Mouse (Mus musculus) intestine, embryonic 15.5 days (tissue): ENCODE data around the gene Tgfbr1. TPM values are rescaled to one million over a fixed set of nuclear protein-coding genes. Genes with fewer than 3 reads are reported as not detected.

Experiments
- ATAC-seq: fragments of 200-750 bp; cut with Nextera tagmentation; 2 replicates; pipeline ENCODE4 v1.8.0; 2017; ENCODE audit warnings: moderate TSS enrichment, moderate library complexity
- H3K27ac ChIP-seq: fragments of 300-500 bp; sonication (generic); 2 replicates; pipeline ENCODE4 v1.5.1; 2015; ENCODE audit warnings: mild to moderate bottlenecking, inconsistent platforms
- H3K27me3 ChIP-seq: fragments of 300-500 bp; sonication (generic); replicated peaks from 2 replicates; pipeline ENCODE4 v1.6.1; 2015; ENCODE audit warnings: inconsistent platforms
- H3K36me3 ChIP-seq: fragments of 300-500 bp; sonication (generic); 2 replicates; pipeline ENCODE4 v1.6.1; 2015; ENCODE audit warnings: inconsistent platforms
- H3K4me1 ChIP-seq: fragments of 300-500 bp; sonication (generic); replicated peaks from 2 replicates; pipeline ENCODE4 v1.6.1; 2015; ENCODE audit warnings: inconsistent platforms
- H3K4me2 ChIP-seq: fragments of 300-500 bp; sonication (generic); replicated peaks from 2 replicates; pipeline ENCODE4 v1.6.1; 2015; ENCODE audit warnings: mild to moderate bottlenecking, inconsistent platforms
- H3K4me3 ChIP-seq: fragments of 300-500 bp; sonication (generic); replicated peaks from 2 replicates; pipeline ENCODE4 v1.5.1; 2015; ENCODE audit warnings: inconsistent platforms
- H3K9ac ChIP-seq: fragments of 300-500 bp; sonication (generic); 2 replicates; pipeline ENCODE4 v1.6.1; 2015; ENCODE audit warnings: inconsistent platforms
- H3K9me3 ChIP-seq: fragments of 300-500 bp; sonication (generic); 2 replicates; pipeline ENCODE4 v1.6.1; 2016; ENCODE audit warnings: inconsistent platforms
- WGBS: fragments of 180-500 bp; shearing (Covaris S2); methylation state at CpG from one replicate; pipeline ENCODE4 v1.1.7; 2015; 5-methylcytosine and 5-hydroxymethylcytosine counted together
- polyA plus RNA-seq: library from polyadenylated mRNA; unstranded; fragments of >200 nt; fragmentation: Nextera tagmentation; extraction: Ambion mirVana; gene quantifications from 2 replicates; pipeline ENCODE4 v1.2.1, GENCODE M21; 2015

Gene Tgfbr1
- polyA plus RNA-seq, 1 experiment from 2014 or later, result 28.0 TPM

GRCm38 (mm10) chr4:47431081-47431480, 78.1 kb downstream of the Tgfbr1 start:
- no peaks in the 10 kb centered on the region for H3K27me3 ChIP-seq
- H3K4me3 ChIP-seq, result no peak overlapping the region
- H3K9ac ChIP-seq, result no peak overlapping the region
- H3K4me1 ChIP-seq, result peaks cover 8% of the 10 kb centered on the region; the same call in 1 of the 2 replicates
- H3K27ac ChIP-seq, result no peak overlapping the region
- ATAC-seq, result no peak
- no peaks in the 10 kb centered on the region for H3K36me3 ChIP-seq
- no peak overlapping the region for H3K4me2 ChIP-seq
- 89% methylated on average over 5 of the region's 5 CpGs for WGBS
- no peaks in the 10 kb centered on the region for H3K9me3 ChIP-seq

- Histone ChIP-seq H3K27me3 (no peaks in the 10 kb centered on the region), H3K36me3 (no peaks in the 10 kb centered on the region), H3K4me1 (peaks cover 14% of the 10 kb centered on the region; the same call in 1 of the 2 replicates), H3K27ac (no peak overlapping the region), H3K4me3 (no peak overlapping the region), H3K4me2 (no peak overlapping the region), H3K9ac (no peak overlapping the region), H3K9me3 (no peaks in the 10 kb centered on the region)
- no peak for ATAC-seq
- 91% methylated on average over 7 of the region's 7 CpGs for WGBS
Measured at GRCm38 (mm10) chr4:47432766-47433165, 79.7 kb downstream of the Tgfbr1 start.

DNA sequence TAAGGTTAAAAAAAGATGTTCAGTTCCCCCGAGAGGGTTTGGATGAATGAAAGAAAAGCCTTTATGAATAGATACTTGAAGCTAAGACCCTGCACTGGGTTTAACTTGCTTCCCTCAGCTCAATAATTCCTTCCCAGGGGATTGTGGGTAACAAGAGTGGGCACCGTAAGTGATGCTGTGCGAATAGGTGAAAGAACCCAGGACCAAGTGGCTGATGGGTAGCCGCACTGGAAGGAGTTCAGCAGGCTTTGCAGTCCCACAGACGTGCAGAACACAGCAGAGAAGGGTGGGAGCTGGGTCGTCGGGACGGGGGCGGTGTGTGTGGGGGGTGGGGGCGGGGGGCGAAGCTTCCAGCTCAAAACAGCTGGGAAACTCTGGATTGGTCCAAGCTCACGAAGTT, 82.1 kb downstream of the Tgfbr1 start:
- Histone ChIP-seq H3K27me3 (no peaks in the 10 kb centered on the region), H3K4me2 (peak overlapping the region; percentile 43; the same call in 1 of the 2 replicates), H3K36me3 (no peaks in the 10 kb centered on the region), H3K9ac (no peak overlapping the region), H3K27ac (no peak overlapping the region), H3K4me3 (no peak overlapping the region), H3K4me1 (peaks cover 14% of the 10 kb centered on the region; the same call in 1 of the 2 replicates), H3K9me3 (no peaks in the 10 kb centered on the region)
- WGBS, result 65% methylated on average over 12 of the region's 12 CpGs
- no peak for ATAC-seq

GRCm38 (mm10) chr4:47435566-47436360, 82.7 kb downstream of the Tgfbr1 start:
- H3K4me2 ChIP-seq, result peak overlapping the region; percentile 43
- peaks cover 14% of the 10 kb centered on the region; the same call in 1 of the 2 replicates for H3K4me1 ChIP-seq
- peak; percentile 24; the same call in 1 of the 2 replicates for ATAC-seq
- H3K9ac ChIP-seq, result no peak overlapping the region
- no peak overlapping the region for H3K27ac ChIP-seq
- H3K4me3 ChIP-seq, result no peak overlapping the region
- 23% methylated on average over 28 of the region's 28 CpGs for WGBS
- no peaks in the 10 kb centered on the region for H3K27me3 ChIP-seq
- H3K36me3 ChIP-seq, result no peaks in the 10 kb centered on the region
- H3K9me3 ChIP-seq, result no peaks in the 10 kb centered on the region

GRCm38 (mm10) chr4:47437365-47438340, 84.6 kb downstream of the Tgfbr1 start:
- Histone ChIP-seq H3K9me3 (no peaks in the 10 kb centered on the region), H3K4me2 (peak overlapping the region; percentile 85), H3K36me3 (no peaks in the 10 kb centered on the region), H3K27me3 (no peaks in the 10 kb centered on the region), H3K27ac (0 out of 2 replicates have a peak overlapping the region, but pooled peaks have one; percentile 2), H3K9ac (peak overlapping the region; percentile 31), H3K4me1 (peaks cover 14% of the 10 kb centered on the region; the same call in 1 of the 2 replicates), H3K4me3 (peak overlapping the region; percentile 40)
- 2% methylated on average over 32 of the region's 33 CpGs for WGBS
- peak; percentile 84 for ATAC-seq

- Histone ChIP-seq H3K27ac (no peak overlapping the region), H3K36me3 (no peaks in the 10 kb centered on the region), H3K9me3 (no peaks in the 10 kb centered on the region), H3K27me3 (no peaks in the 10 kb centered on the region), H3K9ac (no peak overlapping the region), H3K4me1 (peaks cover 14% of the 10 kb centered on the region; the same call in 1 of the 2 replicates), H3K4me2 (no peak overlapping the region), H3K4me3 (no peak overlapping the region)
- 88% methylated on average over 6 of the region's 6 CpGs for WGBS
- ATAC-seq, result no peak
Measured at GRCm38 (mm10) chr4:47438956-47439355, 85.9 kb downstream of the Tgfbr1 start.

- Histone ChIP-seq H3K4me1 (peaks cover 6% of the 10 kb centered on the region; the same call in 1 of the 2 replicates), H3K4me3 (no peak overlapping the region), H3K9ac (no peak overlapping the region), H3K9me3 (no peaks in the 10 kb centered on the region), H3K27me3 (no peaks in the 10 kb centered on the region), H3K27ac (no peak overlapping the region), H3K4me2 (no peak overlapping the region), H3K36me3 (no peaks in the 10 kb centered on the region)
- ATAC-seq, result no peak
- WGBS, result 86% methylated on average over 11 of the region's 11 CpGs
Measured at GRCm38 (mm10) chr4:47440951-47441350, 87.9 kb downstream of the Tgfbr1 start.

DNA sequence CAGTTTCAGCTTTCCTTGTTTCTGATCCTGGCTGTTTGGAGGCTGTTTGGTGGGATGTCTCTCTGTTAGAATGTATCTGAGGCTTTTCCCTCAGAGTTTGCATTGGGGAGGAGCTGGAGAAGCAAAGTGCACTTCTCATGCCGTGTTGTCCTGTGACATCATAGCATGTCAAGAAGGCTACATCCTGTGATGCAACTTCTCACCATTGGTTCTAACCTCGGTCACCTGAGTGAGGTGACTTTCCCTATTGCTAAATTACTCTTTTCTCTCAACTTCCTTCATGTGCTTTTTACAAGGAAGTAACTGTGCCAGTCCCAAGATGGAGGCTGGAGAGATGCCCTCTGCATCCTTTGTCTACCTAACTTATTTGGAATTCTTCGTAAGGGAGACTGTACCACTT, 95.5 kb downstream of the Tgfbr1 start:
- H3K27me3 ChIP-seq, result 0 out of 2 replicates have a peak, but pooled peaks cover 5% of the 10 kb centered on the region
- H3K4me1 ChIP-seq, result no peaks in the 10 kb centered on the region
- no peak overlapping the region for H3K4me2 ChIP-seq
- no peak overlapping the region for H3K4me3 ChIP-seq
- 88% methylated on average over 3 of the region's 3 CpGs for WGBS
- H3K9me3 ChIP-seq, result no peaks in the 10 kb centered on the region
- no peak for ATAC-seq
- H3K36me3 ChIP-seq, result no peaks in the 10 kb centered on the region
- no peak overlapping the region for H3K9ac ChIP-seq
- H3K27ac ChIP-seq, result no peak overlapping the region

DNA sequence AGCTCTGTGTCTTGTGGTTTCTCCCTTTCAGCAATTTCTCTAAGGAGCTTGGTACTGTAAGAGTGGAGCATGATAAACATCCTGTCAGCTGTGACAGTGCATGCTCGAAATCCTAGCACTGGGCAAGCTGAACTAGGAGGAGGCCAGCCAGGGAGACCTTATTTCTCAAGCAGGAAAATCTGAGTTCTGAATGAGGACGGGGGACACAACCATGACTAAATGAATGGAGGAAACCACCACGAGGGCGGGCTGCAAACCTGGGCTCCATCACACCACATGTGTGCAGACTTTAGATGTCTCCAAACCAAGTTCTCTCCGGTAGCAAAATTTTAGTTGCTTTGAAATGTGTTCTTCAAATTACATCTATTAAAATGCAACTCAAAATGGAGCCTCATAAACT, 96.1 kb downstream of the Tgfbr1 start:
- H3K27me3 ChIP-seq, result 0 out of 2 replicates have a peak, but pooled peaks cover 5% of the 10 kb centered on the region
- ATAC-seq, result no peak
- no peaks in the 10 kb centered on the region for H3K4me1 ChIP-seq
- H3K4me3 ChIP-seq, result no peak overlapping the region
- no peaks in the 10 kb centered on the region for H3K36me3 ChIP-seq
- H3K9ac ChIP-seq, result no peak overlapping the region
- H3K9me3 ChIP-seq, result no peaks in the 10 kb centered on the region
- H3K4me2 ChIP-seq, result no peak overlapping the region
- no peak overlapping the region for H3K27ac ChIP-seq
- WGBS, result 48% methylated on average over 5 of the region's 5 CpGs

GRCm38 (mm10) chr4:47449586-47450522, 96.8 kb downstream of the Tgfbr1 start:
- Histone ChIP-seq H3K9me3 (no peaks in the 10 kb centered on the region), H3K4me3 (no peak overlapping the region), H3K4me1 (no peaks in the 10 kb centered on the region), H3K27me3 (0 out of 2 replicates have a peak, but pooled peaks cover 5% of the 10 kb centered on the region), H3K36me3 (no peaks in the 10 kb centered on the region), H3K9ac (no peak overlapping the region), H3K4me2 (no peak overlapping the region), H3K27ac (no peak overlapping the region)
- 32% methylated on average over 18 of the region's 18 CpGs for WGBS
- no peak for ATAC-seq
